Mouse (Mus musculus): ENCODE results near the gene Dlgap5.

DNA sequence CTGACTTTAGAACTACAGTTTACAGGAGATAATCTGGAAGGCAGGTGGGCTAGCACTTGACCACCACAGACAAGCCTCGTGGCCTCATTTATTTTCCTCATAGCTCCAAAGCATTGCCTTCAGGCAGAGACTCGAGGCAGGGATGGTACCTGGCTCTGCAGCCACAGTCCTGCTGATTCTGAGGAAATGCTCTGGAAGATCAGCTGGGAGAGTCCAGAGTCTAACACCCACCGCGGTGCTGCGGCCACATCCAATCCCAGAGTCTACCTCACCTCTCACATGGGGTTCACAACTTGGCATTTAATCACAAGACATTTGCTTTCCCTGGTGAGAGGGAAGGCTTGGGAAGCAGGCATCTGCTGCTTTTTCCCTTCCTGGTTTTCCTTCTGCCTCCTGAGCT lies 63.3 kb downstream of the Dlgap5 start:
- no peak for TF ChIP-seq POLR2A (IDR thresholded peaks at IDR 0.05; ENCODE audit: low read depth, low read length)
- TF ChIP-seq ELF1 (IDR thresholded peaks at IDR 0.05; ENCODE audit: low read depth, low read length), result no peak
- TF ChIP-seq CTCF (conservative IDR thresholded peaks at IDR 0.05 in 1 of 2, IDR thresholded peaks at IDR 0.05 in 1 of 2; ENCODE audit: low read depth in 2 of 2, low read length in 2 of 2), result no peak
- no peak for TF ChIP-seq SMC3 (IDR thresholded peaks at IDR 0.05; ENCODE audit: low read depth, low read length)
- no peak for TF ChIP-seq EP300 (IDR thresholded peaks at IDR 0.05; ENCODE audit: low read length)
- no peak for TF ChIP-seq ZNF384 (IDR thresholded peaks at IDR 0.05; ENCODE audit: low read depth, low read length)
- no peak for TF ChIP-seq USF1 (IDR thresholded peaks at IDR 0.05; ENCODE audit: low read depth, low read length)
- TF ChIP-seq TCF12 (IDR thresholded peaks at IDR 0.05; ENCODE audit: low read depth, low read length), result no peak
- TF ChIP-seq NRF1 (IDR thresholded peaks at IDR 0.05; ENCODE audit: low read depth, low read length), result no peak
- TF ChIP-seq POLR2AphosphoS2 (IDR thresholded peaks at IDR 0.05; ENCODE audit: low read depth, low read length), result no peak

Measured in CH12.LX (cell line).